Mouse (Mus musculus): ENCODE data around the gene Lrp2. TPM values are rescaled to one million over a fixed set of nuclear protein-coding genes. Genes with fewer than 3 reads are reported as not detected.
"Not testable (repeated sequence)": the region's sequence is repeated elsewhere in the genome, so short reads cannot be mapped to it uniquely, and the experiment has no call there.

The Lrp2 gene
- total RNA-seq, 2 experiments from 2014 or later, result 0.37 to 0.68 TPM

- no peak for DNase-seq (ENCODE audit: extremely low spot score in 1 of 2, low spot score in 1 of 2)
Observed at GRCm38 (mm10) chr2:69584117-69584933, 1.5 kb downstream of the Lrp2 start.

DNA sequence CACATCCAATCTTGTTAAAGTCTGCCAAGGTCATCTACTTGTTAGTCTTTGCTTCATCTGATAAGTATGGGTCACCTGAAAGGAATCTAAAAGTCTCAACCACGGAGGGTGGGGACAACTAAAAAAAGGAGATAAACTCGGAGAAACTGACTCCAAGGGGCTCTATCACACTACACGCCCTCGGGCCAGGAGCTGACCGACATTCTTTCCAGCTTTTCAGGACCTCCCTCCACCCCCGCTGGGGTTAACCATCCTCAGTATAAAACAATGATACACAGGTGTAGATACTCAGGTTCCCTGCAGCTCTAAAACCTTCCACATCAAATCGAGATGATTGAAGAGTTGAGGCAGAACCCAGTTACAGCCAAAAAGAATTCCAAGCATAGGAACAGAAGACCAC lies 3.0 kb downstream of the Lrp2 start:
- DNase-seq (ENCODE audit: extremely low spot score in 1 of 2, low spot score in 1 of 2), result no peak

DNA sequence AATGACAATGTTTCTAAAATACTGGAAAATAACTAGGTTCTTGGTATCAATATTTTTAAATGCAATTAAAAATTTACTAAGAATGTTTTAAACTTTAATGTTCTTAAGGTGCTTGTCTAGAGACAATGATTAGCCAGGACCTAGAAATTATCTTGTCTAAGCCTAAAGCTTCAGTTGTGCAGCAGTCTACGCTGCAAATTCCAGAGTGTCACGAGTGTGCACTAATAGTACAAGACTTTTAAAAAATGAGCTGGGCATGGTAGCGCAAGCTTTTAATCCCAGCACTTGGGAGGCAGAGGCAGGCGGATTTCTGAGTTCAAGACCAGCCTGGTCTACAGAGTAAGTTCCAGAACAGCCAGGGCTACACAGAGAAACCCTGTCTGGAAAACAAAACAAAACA lies 3.8 kb downstream of the Lrp2 start:
- DNase-seq (ENCODE audit: extremely low spot score in 1 of 2, low spot score in 1 of 2), result not testable (repeated sequence)

GRCm38 (mm10) chr2:69580091-69580490 lies 5.8 kb downstream of the Lrp2 start:
- no peak for DNase-seq (ENCODE audit: extremely low spot score in 1 of 2, low spot score in 1 of 2)

DNA sequence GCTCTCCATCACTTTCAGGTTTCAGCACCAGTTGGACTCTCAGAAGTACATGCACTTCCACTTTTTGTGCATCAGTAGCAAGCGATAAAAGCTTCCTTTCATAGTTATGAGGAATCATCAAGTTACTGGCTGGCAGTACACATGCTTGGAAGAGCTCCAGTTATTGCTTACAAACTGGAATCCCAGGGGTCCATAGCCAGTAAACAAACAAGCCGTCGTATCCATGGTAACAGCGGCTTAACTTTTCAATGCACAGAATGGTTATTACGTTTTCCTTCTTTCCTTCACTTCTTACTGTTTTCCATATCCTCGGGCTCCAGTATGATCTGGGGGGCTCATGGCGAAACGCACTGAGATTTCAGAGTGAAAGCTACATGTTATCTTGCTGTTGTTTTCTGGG lies 7.7 kb downstream of the Lrp2 start:
- no peak for DNase-seq (ENCODE audit: extremely low spot score in 1 of 2, low spot score in 1 of 2)

- no peak for DNase-seq (ENCODE audit: extremely low spot score in 1 of 2, low spot score in 1 of 2)
Observed at GRCm38 (mm10) chr2:69576531-69576930, 9.3 kb downstream of the Lrp2 start.

DNA sequence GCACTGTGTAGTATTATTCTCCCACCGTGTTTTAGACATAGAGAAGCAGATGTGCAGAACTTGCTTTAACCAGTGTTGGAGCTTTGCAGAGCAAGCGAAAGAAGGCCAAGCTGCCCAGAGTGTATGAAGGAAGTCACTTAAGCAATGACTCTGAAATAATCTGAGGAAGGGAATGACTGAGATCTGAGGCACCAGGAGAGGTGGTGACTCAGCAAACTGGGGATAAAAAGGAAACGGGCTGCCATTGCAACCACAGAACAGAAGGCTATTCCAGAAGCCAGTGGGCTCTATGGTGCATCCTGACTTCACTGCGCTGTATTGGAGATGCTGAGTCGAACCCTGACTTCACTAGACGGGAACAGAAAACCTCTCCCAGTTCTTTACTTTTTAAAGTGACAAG lies 10.9 kb downstream of the Lrp2 start:
- DNase-seq (ENCODE audit: extremely low spot score in 1 of 2, low spot score in 1 of 2), result no peak

DNA sequence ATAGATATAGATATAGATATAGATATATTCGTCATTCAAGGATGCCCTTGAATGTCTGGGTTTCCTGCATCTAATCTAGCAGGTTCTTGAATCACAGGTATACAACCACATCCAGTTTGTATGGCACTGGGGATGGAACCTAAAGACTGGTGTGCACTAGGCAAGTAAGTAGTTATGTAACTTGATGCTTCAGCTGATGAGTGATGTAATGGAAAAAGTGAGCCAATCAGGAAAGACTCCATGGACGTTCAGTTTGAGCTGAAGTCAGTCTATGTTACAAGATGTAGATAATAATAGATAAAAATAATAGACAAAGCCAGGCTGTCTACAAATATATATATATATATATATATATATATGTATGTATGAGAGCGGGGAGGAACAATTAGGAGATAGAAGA lies 11.6 kb downstream of the Lrp2 start:
- no peak for DNase-seq (ENCODE audit: extremely low spot score in 1 of 2, low spot score in 1 of 2)

GRCm38 (mm10) chr2:69573733-69574054 lies 12.2 kb downstream of the Lrp2 start:
- no peak for DNase-seq (ENCODE audit: extremely low spot score in 1 of 2, low spot score in 1 of 2)

- DNase-seq (ENCODE audit: extremely low spot score in 1 of 2, low spot score in 1 of 2), result no peak
Observed at GRCm38 (mm10) chr2:69573038-69573732, 12.7 kb downstream of the Lrp2 start.

DNA sequence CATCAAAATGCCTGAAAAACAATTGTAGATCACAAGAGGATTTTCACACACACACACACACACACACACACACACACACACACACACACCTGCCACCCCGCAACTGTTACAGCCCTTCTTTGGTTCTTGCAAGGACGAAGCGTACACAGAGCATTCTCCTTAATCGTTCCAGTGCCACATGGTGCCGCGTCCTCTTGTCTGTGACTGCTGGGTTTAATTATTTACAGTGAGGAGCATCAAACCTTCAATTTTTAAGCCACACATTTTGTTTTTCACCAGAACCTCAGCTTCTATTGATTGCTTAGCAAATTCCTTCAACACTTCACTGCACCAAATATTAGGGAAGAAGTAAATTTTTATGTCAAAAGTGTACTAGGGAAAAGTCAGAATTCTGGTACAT lies 15.3 kb downstream of the Lrp2 start:
- no peak for DNase-seq (ENCODE audit: extremely low spot score in 1 of 2, low spot score in 1 of 2)

DNA sequence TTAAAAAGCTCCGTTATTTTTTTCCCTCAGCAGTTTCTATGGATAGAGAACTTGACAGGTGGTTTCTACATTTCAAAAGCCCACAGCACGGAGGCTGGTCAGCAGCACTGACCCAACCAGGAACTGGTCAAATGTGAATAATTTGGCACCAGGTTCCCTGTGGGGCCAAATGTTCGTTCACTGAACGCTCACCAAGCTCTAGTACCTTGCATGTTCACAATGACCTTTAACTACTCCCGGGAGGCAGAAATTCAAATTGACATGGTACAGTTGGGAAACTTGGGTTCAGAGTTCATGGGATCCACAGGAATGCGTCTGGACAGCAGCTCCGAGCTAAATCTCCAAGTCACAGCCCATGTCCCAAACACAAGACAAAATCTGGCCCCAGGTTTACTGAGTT lies 19.6 kb downstream of the Lrp2 start:
- DNase-seq (ENCODE audit: extremely low spot score in 1 of 2, low spot score in 1 of 2), result no peak

- no peak for DNase-seq (ENCODE audit: extremely low spot score in 1 of 2, low spot score in 1 of 2)
Observed at GRCm38 (mm10) chr2:69563492-69563891, 22.4 kb downstream of the Lrp2 start.

DNA sequence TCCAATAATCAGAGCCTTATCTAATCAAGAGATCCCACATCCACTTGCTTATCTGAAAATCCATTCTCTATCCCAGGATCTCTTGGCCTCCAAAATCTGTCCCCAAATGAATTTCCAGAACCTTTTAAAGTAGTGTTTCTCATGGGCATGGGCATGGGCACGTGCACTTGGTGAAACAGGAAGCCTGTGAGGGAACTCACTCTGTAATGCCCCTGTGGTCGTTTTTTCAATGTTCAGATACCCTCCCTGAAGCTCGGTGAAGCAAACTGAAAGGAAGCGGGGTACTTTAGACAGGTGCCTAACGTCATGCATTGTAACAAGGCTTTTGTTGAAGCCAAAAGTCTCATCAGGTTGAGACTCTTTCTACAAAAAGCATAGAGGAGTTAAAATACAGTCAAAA lies 23.1 kb downstream of the Lrp2 start:
- no peak for DNase-seq (ENCODE audit: extremely low spot score in 1 of 2, low spot score in 1 of 2)

DNA sequence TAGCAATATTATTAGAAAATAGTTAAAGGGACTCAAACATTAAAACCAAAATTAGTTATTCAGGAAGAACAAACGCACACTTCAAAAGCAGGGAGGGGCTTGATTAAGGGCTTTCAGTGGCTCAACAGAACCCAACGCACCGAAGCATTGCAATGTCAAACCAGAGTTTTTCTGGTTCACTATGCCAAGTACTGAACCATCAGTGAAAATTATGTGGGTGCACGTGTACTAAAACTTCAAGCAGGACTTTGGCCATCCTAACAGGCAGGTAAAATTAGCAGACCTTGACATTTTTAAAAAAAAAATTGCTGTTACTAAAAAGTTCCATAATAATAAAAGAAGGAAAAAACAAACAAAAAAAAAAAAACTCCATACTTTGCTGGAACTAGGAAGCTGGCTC lies 25.6 kb downstream of the Lrp2 start:
- no peak for DNase-seq (ENCODE audit: extremely low spot score in 1 of 2, low spot score in 1 of 2)

DNA sequence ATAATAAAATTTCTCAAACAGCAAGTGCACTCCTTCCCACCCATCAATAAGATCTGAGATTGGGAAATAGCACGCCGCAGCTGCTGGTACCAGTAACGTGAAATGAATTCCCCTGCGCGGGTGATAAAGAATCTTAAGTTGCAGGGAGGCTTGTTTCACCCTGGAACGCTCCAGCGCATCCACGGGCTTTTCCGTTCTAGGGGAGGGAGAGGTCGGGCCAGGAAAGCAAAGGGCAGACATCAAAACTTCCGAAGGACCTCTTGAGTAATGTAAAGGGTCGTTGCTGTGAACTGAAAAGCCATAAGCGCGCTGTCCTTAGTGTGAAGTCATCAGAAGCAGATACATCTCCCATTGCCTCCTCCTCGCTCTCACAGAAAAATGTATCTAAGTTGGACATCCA lies 26.5 kb downstream of the Lrp2 start:
- no peak for DNase-seq (ENCODE audit: extremely low spot score in 1 of 2, low spot score in 1 of 2)

DNA sequence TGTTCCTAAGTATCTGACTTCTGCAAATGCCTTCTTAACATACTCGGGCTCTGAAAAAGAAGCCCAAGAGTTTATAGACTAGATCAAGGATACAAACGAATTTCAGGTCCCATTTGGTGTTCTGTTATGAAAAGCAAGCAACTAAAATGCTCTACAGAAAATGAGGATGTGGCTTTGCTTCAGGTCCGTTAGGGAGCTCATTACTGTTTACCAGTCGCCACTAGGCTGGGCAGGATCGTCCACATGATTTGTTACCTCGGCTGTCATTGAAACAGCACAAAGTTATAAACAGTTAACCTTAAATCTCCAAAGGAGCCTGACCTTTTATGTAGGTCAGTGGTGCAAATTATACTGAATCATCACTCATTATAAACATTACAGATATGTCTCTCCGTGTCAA lies 29.2 kb downstream of the Lrp2 start:
- no peak for DNase-seq (ENCODE audit: extremely low spot score in 1 of 2, low spot score in 1 of 2)

GRCm38 (mm10) chr2:69551639-69552038 lies 34.2 kb downstream of the Lrp2 start:
- no peak for DNase-seq (ENCODE audit: extremely low spot score in 1 of 2, low spot score in 1 of 2)

GRCm38 (mm10) chr2:69546823-69547222 lies 39.0 kb downstream of the Lrp2 start:
- no peak for DNase-seq (ENCODE audit: extremely low spot score in 1 of 2, low spot score in 1 of 2)

- DNase-seq (ENCODE audit: extremely low spot score in 1 of 2, low spot score in 1 of 2), result no peak
Observed at GRCm38 (mm10) chr2:69536018-69536417, 49.8 kb downstream of the Lrp2 start.

DNA sequence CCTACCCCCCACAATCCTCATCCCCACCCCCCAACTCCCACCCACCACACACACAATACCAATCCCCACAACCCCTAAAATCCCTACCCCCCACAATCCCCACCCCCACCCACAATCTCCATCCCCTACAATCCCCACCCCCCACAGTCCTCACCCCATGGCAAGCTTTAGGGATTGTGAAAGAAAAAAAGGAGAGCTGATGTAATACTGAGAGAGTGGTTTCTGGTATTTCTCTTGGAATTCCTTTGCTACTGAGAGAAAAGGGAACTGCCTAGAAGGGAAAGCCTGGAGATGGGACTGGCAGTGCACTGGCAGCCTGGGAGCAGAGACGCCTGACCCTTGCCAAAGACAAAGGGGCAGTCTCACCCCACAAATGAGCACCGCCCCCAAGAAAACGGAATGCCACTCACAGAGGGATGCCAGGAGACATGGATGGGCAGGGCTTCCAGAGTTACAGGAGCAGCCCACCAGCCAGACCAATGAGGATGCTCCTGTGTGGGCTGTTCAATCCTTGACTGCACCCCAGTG lies 54.3 kb downstream of the Lrp2 start:
- no peak for DNase-seq (ENCODE audit: extremely low spot score in 1 of 2, low spot score in 1 of 2)

All from layer of hippocampus, postnatal 25 days (tissue).